Mouse (Mus musculus) hindbrain, embryonic 10.5 days (tissue): ENCODE measurements at regions not wholly inside any gene's neighbourhood (a gene's known extent, or its start where the extent isn't known, plus 50 kb on each side); places are given as distances from the start of the nearest gene placed in this dataset.

Experiments
- DNase-seq: peaks from one replicate; pipeline ENCODE4 v3.0.0-alpha.2; 2017; ENCODE audit warnings: low spot score
- H3K27ac ChIP-seq: fragments of 300-500 bp; sonication (generic); 2 replicates; pipeline ENCODE4 v1.5.1; 2016; ENCODE audit warnings: mild to moderate bottlenecking, moderate library complexity
- H3K27me3 ChIP-seq: fragments of 300-500 bp; sonication (generic); 2 replicates; pipeline ENCODE4 v1.6.1; 2016; ENCODE audit warnings: mild to moderate bottlenecking; ENCODE audit not compliant: poor library complexity, insufficient read depth, severe bottlenecking
- H3K36me3 ChIP-seq: fragments of 300-500 bp; sonication (generic); 2 replicates; pipeline ENCODE4 v1.6.1; 2016; ENCODE audit warnings: mild to moderate bottlenecking, moderate library complexity
- H3K4me1 ChIP-seq: fragments of 300-500 bp; sonication (generic); replicated peaks from 2 replicates; pipeline ENCODE4 v1.6.1; 2016; ENCODE audit warnings: mild to moderate bottlenecking
- H3K4me3 ChIP-seq: fragments of 300-500 bp; sonication (generic); 2 replicates; pipeline ENCODE4 v1.5.1; 2016; ENCODE audit warnings: mild to moderate bottlenecking, moderate library complexity
- H3K9me3 ChIP-seq: fragments of 300-500 bp; sonication (generic); 2 replicates; pipeline ENCODE4 v1.6.1; 2016; ENCODE audit warnings: mild to moderate bottlenecking, moderate library complexity
- WGBS: fragments of 180-500 bp; shearing (Covaris S2); methylation state at CpG from one replicate; pipeline ENCODE4 v1.1.7; 2016; 5-methylcytosine and 5-hydroxymethylcytosine counted together

DNA sequence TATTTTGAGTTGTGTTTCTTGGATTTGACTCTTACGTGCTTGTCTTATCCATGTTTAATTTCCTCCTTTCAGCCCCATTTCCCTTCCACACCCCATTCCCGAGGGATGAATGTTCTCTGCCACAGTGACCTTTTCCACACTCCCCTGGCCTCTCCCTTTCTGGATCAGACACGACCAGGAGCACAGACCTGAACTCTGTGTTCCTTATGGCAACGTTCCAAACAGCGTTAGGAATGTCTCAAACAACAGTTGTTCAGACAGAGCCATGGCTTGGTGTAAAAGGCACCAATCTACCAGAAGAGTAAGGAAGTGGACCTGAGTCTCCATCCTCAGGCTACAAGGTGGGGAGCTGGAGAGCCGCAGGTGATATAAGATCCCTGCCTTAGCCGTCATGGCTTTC, 52.6 kb upstream of the Dapl1 start:
- no peaks in the 10 kb centered on the region for H3K9me3 ChIP-seq
- 84% methylated on average over 7 of the region's 7 CpGs for WGBS
- H3K4me1 ChIP-seq: no peaks in the 10 kb centered on the region
- H3K27ac ChIP-seq: no peak overlapping the region
- no peaks in the 10 kb centered on the region for H3K27me3 ChIP-seq
- H3K36me3 ChIP-seq: no peaks in the 10 kb centered on the region
- DNase-seq: no peak
- H3K4me3 ChIP-seq: no peak overlapping the region
